Mouse (Mus musculus): Measurements from ENCODE around the gene 2310022A10Rik. TPM values are rescaled to one million over a fixed set of nuclear protein-coding genes. Genes with fewer than 3 reads are reported as not detected.
A peak's percentile ranks its signal among the peaks of the same experiment; 100 is the strongest.

Gene 2310022A10Rik
- polyA plus RNA-seq, 1 experiment from 2014 or later, result 21.8 TPM

GRCm38 (mm10) chr7:27592217-27592929 is 39.3 kb downstream of the 2310022A10Rik start:
- H3K4me3 ChIP-seq (ENCODE audit: low read length), result peak overlapping the region; percentile 81
- peak; percentile 43 for ATAC-seq
- H3K27ac ChIP-seq (ENCODE audit: low read length), result peak overlapping the region; percentile 98
- no peaks in the 10 kb centered on the region for H3K9me3 ChIP-seq (ENCODE audit: control insufficient read depth, low read length)
- H3K27me3 ChIP-seq (replicated peaks; ENCODE audit: control insufficient read depth, insufficient read depth, low read length), result no peaks in the 10 kb centered on the region
- WGBS, result 2% methylated on average over 17 of the region's 17 CpGs
- no peaks in the 10 kb centered on the region for H3K36me3 ChIP-seq (ENCODE audit: control insufficient read depth, insufficient read depth, low read length)
- peak overlapping the region; percentile 67 for H3K4me2 ChIP-seq (ENCODE audit: low read depth, low read length)
- peaks cover 25% of the 10 kb centered on the region for H3K4me1 ChIP-seq (ENCODE audit: control insufficient read depth, insufficient read depth, low read length)
- H3K9ac ChIP-seq (ENCODE audit: low read depth, low read length), result peak overlapping the region; percentile 92

- peak overlapping the region; percentile 81 for H3K4me3 ChIP-seq (ENCODE audit: low read length)
- H3K36me3 ChIP-seq (ENCODE audit: control insufficient read depth, insufficient read depth, low read length), result no peaks in the 10 kb centered on the region
- 45% methylated on average over 12 of the region's 12 CpGs for WGBS
- no peaks in the 10 kb centered on the region for H3K9me3 ChIP-seq (ENCODE audit: control insufficient read depth, low read length)
- H3K27ac ChIP-seq (ENCODE audit: low read length), result peak overlapping the region; percentile 98
- peak; percentile 52 for ATAC-seq
- H3K4me1 ChIP-seq (ENCODE audit: control insufficient read depth, insufficient read depth, low read length), result peaks cover 29% of the 10 kb centered on the region
- no peaks in the 10 kb centered on the region for H3K27me3 ChIP-seq (replicated peaks; ENCODE audit: control insufficient read depth, insufficient read depth, low read length)
- H3K9ac ChIP-seq (ENCODE audit: low read depth, low read length), result peak overlapping the region; percentile 92
- peak overlapping the region; percentile 67 for H3K4me2 ChIP-seq (ENCODE audit: low read depth, low read length)
Observed at GRCm38 (mm10) chr7:27592934-27593645, 40.1 kb downstream of the 2310022A10Rik start.

GRCm38 (mm10) chr7:27596586-27597503 is 43.8 kb downstream of the 2310022A10Rik start:
- 42% methylated on average over 10 of the region's 10 CpGs for WGBS
- ATAC-seq, result peak; percentile 1; the same call in 1 of the 2 replicates
- H3K4me3 ChIP-seq (ENCODE audit: low read length), result 0 out of 2 replicates have a peak overlapping the region, but pooled peaks have one; percentile 4
- peak overlapping the region; percentile 47 for H3K9ac ChIP-seq (ENCODE audit: low read depth, low read length)
- H3K9me3 ChIP-seq (ENCODE audit: control insufficient read depth, low read length), result no peaks in the 10 kb centered on the region
- no peaks in the 10 kb centered on the region for H3K36me3 ChIP-seq (ENCODE audit: control insufficient read depth, insufficient read depth, low read length)
- no peaks in the 10 kb centered on the region for H3K27me3 ChIP-seq (replicated peaks; ENCODE audit: control insufficient read depth, insufficient read depth, low read length)
- peaks cover 39% of the 10 kb centered on the region for H3K4me1 ChIP-seq (ENCODE audit: control insufficient read depth, insufficient read depth, low read length)
- H3K4me2 ChIP-seq (ENCODE audit: low read depth, low read length), result peak overlapping the region; percentile 15; the same call in 1 of the 2 replicates
- peak overlapping the region; percentile 81 for H3K27ac ChIP-seq (ENCODE audit: low read length)

GRCm38 (mm10) chr7:27598053-27598452 is 45.0 kb downstream of the 2310022A10Rik start:
- Histone ChIP-seq H3K36me3 (ENCODE audit: control insufficient read depth, insufficient read depth, low read length) (no peaks in the 10 kb centered on the region), H3K9me3 (ENCODE audit: control insufficient read depth, low read length) (no peaks in the 10 kb centered on the region), H3K4me3 (ENCODE audit: low read length) (no peak overlapping the region), H3K9ac (ENCODE audit: low read depth, low read length) (no peak overlapping the region), H3K27ac (ENCODE audit: low read length) (no peak overlapping the region), H3K27me3 (replicated peaks; ENCODE audit: control insufficient read depth, insufficient read depth, low read length) (no peaks in the 10 kb centered on the region), H3K4me1 (ENCODE audit: control insufficient read depth, insufficient read depth, low read length) (peaks cover 44% of the 10 kb centered on the region), H3K4me2 (ENCODE audit: low read depth, low read length) (0 out of 2 replicates have a peak overlapping the region, but pooled peaks have one; percentile 11)
- WGBS, result 68% methylated on average over 7 of the region's 7 CpGs
- no peak for ATAC-seq

DNA sequence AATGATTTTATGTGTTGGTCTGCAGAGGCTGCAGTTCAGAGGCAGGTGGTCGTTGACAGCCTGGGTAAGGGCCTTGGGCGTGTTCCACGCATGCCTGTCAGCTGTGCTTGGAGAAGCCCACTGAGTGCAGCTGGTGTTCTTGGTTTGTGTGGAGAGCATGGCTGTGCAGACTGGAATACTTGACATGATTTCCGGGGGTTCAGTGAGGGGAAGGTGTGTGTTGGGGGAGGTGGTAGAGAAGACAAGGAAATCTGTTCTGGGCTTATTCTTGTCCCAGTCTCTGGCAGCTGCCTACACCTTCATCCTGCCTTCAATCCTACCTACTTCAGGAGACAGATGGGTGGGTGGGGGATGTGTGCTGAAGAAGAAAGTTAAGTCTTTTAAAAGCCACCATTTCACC is 48.6 kb downstream of the 2310022A10Rik start:
- WGBS, result 56% methylated on average over 4 of the region's 4 CpGs
- Histone ChIP-seq H3K27ac (ENCODE audit: low read length) (no peak overlapping the region), H3K36me3 (ENCODE audit: control insufficient read depth, insufficient read depth, low read length) (no peaks in the 10 kb centered on the region), H3K4me1 (ENCODE audit: control insufficient read depth, insufficient read depth, low read length) (peaks cover 40% of the 10 kb centered on the region), H3K9ac (ENCODE audit: low read depth, low read length) (no peak overlapping the region; the same call in 1 of the 2 replicates), H3K27me3 (replicated peaks; ENCODE audit: control insufficient read depth, insufficient read depth, low read length) (no peaks in the 10 kb centered on the region), H3K4me3 (ENCODE audit: low read length) (no peak overlapping the region), H3K4me2 (ENCODE audit: low read depth, low read length) (no peak overlapping the region), H3K9me3 (ENCODE audit: control insufficient read depth, low read length) (no peaks in the 10 kb centered on the region)
- no peak for ATAC-seq

DNA sequence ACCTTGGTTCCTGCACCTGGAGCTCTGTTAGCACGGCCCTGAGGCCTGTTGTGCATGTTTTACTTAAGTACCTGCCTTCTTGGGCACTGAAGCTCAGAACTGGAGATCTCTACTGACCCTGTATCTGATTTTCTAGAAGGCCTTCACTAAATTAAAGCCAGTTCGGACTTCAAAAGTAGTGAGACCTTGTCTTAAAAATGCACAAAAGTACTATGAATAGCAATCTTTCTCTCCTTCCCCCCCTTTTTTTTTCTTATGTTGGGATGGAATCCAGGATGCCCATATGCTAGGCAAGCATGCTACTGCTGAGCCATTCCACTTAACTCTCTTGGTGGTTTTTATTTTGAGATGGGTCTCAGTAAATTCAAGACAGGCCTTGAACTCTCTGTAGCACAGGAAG is 49.1 kb downstream of the 2310022A10Rik start:
- WGBS, result 69% methylated on average over 2 of the region's 2 CpGs
- Histone ChIP-seq H3K36me3 (ENCODE audit: control insufficient read depth, insufficient read depth, low read length) (no peaks in the 10 kb centered on the region), H3K4me3 (ENCODE audit: low read length) (no peak overlapping the region), H3K4me2 (ENCODE audit: low read depth, low read length) (no peak overlapping the region), H3K9ac (ENCODE audit: low read depth, low read length) (no peak overlapping the region), H3K4me1 (ENCODE audit: control insufficient read depth, insufficient read depth, low read length) (peaks cover 39% of the 10 kb centered on the region), H3K27ac (ENCODE audit: low read length) (peak overlapping the region; percentile 50; the same call in 1 of the 2 replicates), H3K27me3 (replicated peaks; ENCODE audit: control insufficient read depth, insufficient read depth, low read length) (no peaks in the 10 kb centered on the region), H3K9me3 (ENCODE audit: control insufficient read depth, low read length) (no peaks in the 10 kb centered on the region)
- ATAC-seq, result no peak

DNA sequence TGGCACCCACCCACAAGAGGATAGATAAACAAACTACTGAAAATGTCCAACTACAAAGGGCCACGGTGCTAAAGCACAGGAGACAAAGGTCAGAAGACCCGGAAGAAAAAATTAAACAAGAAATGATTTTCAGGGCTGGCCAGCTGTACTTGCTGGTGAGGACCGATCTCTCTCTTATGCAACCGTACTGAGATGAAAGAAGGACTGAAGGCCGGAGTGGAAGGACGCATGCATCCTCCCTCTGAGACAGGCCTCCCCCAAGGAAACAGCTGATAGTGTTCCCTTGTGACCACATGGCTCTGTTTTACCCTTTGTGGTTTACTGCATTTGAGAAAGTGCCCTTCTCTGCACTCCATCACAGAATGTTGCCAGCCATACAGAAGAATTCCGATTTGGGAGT is 49.8 kb downstream of the 2310022A10Rik start:
- Histone ChIP-seq H3K4me3 (ENCODE audit: low read length) (no peak overlapping the region), H3K27me3 (replicated peaks; ENCODE audit: control insufficient read depth, insufficient read depth, low read length) (no peaks in the 10 kb centered on the region), H3K4me1 (ENCODE audit: control insufficient read depth, insufficient read depth, low read length) (peaks cover 35% of the 10 kb centered on the region), H3K9ac (ENCODE audit: low read depth, low read length) (no peak overlapping the region), H3K36me3 (ENCODE audit: control insufficient read depth, insufficient read depth, low read length) (0 out of 2 replicates have a peak, but pooled peaks cover 2% of the 10 kb centered on the region), H3K4me2 (ENCODE audit: low read depth, low read length) (no peak overlapping the region), H3K9me3 (ENCODE audit: control insufficient read depth, low read length) (no peaks in the 10 kb centered on the region), H3K27ac (ENCODE audit: low read length) (peak overlapping the region; percentile 50; the same call in 1 of the 2 replicates)
- ATAC-seq, result peak; percentile 52
- WGBS, result 60% methylated on average over 7 of the region's 7 CpGs

- H3K36me3 ChIP-seq (ENCODE audit: control insufficient read depth, insufficient read depth, low read length), result peaks cover 2% of the 10 kb centered on the region; the same call in 1 of the 2 replicates
- H3K9ac ChIP-seq (ENCODE audit: low read depth, low read length), result peak overlapping the region; percentile 31; the same call in 1 of the 2 replicates
- peak overlapping the region; percentile 2; the same call in 1 of the 2 replicates for H3K27ac ChIP-seq (ENCODE audit: low read length)
- no peak overlapping the region for H3K4me2 ChIP-seq (ENCODE audit: low read depth, low read length)
- ATAC-seq, result no peak
- no peaks in the 10 kb centered on the region for H3K27me3 ChIP-seq (replicated peaks; ENCODE audit: control insufficient read depth, insufficient read depth, low read length)
- no peaks in the 10 kb centered on the region for H3K9me3 ChIP-seq (ENCODE audit: control insufficient read depth, low read length)
- no peak overlapping the region for H3K4me3 ChIP-seq (ENCODE audit: low read length)
- H3K4me1 ChIP-seq (ENCODE audit: control insufficient read depth, insufficient read depth, low read length), result peaks cover 35% of the 10 kb centered on the region
- 46% methylated on average over 5 of the region's 5 CpGs for WGBS
Observed at GRCm38 (mm10) chr7:27604661-27605348, 51.8 kb downstream of the 2310022A10Rik start.
